Mouse (Mus musculus): ENCODE results near the gene Olfr656. TPM values are rescaled to one million over a fixed set of nuclear protein-coding genes. Genes with fewer than 3 reads are reported as not detected.

The Olfr656 gene
- not detected for polyA plus RNA-seq (2017; shearing (Covaris generic))

- ATAC-seq = no peak
Observed at GRCm38 (mm10) chr7:104613655-104614054, at the start of gene Olfr656. Gene Olfr656 (plus strand): TSS chr7:104613955.

- no peak for ATAC-seq
Observed at GRCm38 (mm10) chr7:104577014-104577413, 36.7 kb upstream of the Olfr656 start, which contains the start of gene Olfr653. Gene Olfr653 (plus strand): TSS chr7:104577314.

GRCm38 (mm10) chr7:104580846-104581245 is 32.9 kb upstream of the Olfr656 start:
- no peak for ATAC-seq

DNA sequence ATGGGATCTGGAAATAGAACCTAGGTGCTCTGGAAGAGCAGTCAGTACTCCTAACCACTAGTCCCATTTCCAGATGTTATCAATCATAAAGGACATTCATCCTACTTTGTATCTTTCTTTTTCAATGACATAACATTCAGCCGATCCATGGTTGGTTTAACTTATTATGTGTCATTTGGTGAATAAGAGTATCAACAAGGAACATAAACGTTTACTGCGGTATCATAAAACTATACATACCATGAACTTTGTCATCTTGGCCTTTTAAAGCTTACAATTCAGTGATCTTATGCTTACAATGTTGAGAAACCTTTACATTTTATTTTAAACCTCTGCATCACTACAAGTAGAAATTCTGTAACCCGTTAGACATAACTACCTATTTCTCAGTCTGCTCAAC is 32.3 kb upstream of the Olfr656 start:
- ATAC-seq = no peak

- no peak for ATAC-seq
Observed at GRCm38 (mm10) chr7:104586725-104587124, 27.0 kb upstream of the Olfr656 start, which contains the start of gene Olfr654. Gene Olfr654 (plus strand): TSS chr7:104587025.

- ATAC-seq = no peak
Observed at GRCm38 (mm10) chr7:104588274-104588673, 25.5 kb upstream of the Olfr656 start.

DNA sequence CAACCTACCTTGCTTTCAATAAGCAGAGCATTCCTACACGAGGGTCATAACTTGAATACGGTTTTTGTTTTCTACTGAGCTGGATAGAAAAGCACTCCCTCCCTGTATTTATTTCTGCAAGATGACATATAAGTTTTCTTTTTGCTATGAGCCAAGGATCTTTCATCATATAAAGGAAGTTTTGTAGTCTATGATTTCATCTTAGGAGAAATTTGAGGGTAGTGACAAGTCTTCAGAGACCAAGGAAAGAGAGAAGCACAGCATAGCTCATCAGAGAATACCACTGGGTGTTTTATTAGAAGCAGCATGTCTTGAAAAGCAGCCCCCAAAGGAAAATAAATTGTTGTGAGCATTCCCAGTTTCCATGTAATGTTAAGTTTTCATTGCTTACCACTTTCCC is 12.1 kb upstream of the Olfr656 start, which contains the start of gene Olfr655:
TSS of gene Olfr655 (minus strand) at position 101 of the 400 bp plus-strand sequence.
- ATAC-seq = no peak

- ATAC-seq = peak; percentile 72
Observed at GRCm38 (mm10) chr7:104603173-104603572, 10.6 kb upstream of the Olfr656 start.

GRCm38 (mm10) chr7:104604727-104605126 is 9.0 kb upstream of the Olfr656 start:
- ATAC-seq = no peak

DNA sequence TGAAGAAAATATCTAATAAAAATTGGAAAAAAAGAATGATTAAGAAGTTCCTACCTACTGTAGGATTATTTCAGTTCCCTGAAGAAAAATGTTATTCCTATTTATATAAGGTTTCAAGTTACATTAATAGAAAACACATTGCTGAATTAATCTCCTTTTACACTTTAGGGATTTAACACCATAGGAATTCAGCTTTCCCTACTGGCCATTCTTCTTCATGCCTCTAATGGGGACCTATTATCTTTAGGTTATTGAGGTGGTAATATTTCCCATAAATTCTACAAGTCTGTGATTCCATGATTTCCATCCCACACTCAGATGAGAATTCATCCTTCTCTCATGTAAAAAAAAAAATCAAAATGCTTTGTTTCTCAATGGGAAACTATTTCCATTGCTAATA is 10.7 kb downstream of the Olfr656 start, which contains the start of gene Olfr657:
TSS of gene Olfr657 (plus strand) at position 301 of the 400 bp plus-strand sequence.
- no peak for ATAC-seq

DNA sequence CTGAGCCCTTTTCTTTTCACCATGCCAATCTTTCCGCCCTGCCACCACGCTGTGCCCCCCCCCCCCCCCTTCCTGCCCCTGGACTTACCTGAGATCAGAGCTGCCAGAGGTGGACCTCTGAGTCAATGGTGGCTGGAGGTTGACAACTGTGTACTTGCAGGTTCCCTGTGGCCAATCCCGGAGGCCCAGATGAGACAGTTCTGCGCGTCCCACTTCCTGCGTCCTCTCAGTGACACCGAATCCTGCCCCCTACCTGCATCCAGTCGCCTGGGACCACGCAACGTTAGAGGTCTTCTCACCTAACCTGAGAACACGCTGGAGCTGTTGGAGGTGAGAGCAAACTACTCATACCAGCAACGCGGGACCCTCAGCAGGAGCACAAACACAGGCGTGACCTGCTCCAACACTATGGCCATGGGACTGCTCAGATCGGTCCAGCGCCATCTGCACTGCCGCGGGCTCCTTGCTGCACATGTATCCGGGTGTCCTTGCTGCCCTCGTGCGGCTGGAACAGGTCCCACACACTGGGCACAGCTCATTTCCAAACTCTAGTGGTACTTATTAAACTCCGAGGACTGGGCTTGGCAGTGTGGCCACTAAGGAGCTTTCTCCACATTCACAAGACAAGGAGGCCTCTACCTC is 33.2 kb downstream of the Olfr656 start, which contains the start of gene Olfr658:
TSS of gene Olfr658 (minus strand) at position 465 of the 642 bp plus-strand sequence.
- peak; percentile 93 for ATAC-seq

DNA sequence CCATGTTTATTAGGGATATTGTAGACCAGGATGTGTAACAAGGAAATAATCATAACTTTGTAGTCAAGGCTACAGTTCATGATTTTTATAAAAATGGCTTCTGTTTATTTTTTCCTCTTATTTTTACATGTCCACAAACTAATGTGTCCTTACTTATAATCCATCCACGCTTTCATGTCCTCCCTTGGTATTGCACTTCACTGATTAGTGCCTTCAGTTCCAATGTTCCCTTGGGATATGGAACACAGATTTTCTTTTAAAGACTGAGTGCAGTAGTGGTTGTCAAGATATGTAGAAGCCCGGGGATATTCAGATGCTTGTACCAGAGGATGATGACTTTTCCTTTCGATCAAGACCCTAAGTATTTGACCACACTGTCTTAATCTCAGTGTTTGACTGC is 52.7 kb downstream of the Olfr656 start, which contains the start of gene Olfr659:
TSS of gene Olfr659 (plus strand) at position 301 of the 400 bp plus-strand sequence.
- no peak for ATAC-seq

Other genes with a start within 250 kb of the Olfr656 start
- 1 to 10 TPM in 1 of 3 experiments, under 1 TPM in 2; 0.35 to 1.1 (median 0.69) TPM for gene Trim30b, start 244.1 kb upstream of the Olfr656 start, polyA plus RNA-seq (2017; shearing (Covaris generic))
- under 1 TPM; 0.21 to 0.33 (median 0.32) TPM for gene Trim30c, start 213.1 kb upstream of the Olfr656 start, polyA plus RNA-seq (2017; shearing (Covaris generic))
- 10 to 100 TPM; 72.9 to 76.3 (median 75.4) TPM for gene Trim30a, start 148.8 kb upstream of the Olfr656 start, polyA plus RNA-seq (2017; shearing (Covaris generic))
- gene Trim30d, start 106.1 kb upstream of the Olfr656 start, polyA plus RNA-seq (2017; shearing (Covaris generic)) = 10 to 100 TPM; 24.8 to 39.3 (median 34.8) TPM
- gene Olfr651, start 63.8 kb upstream of the Olfr656 start, polyA plus RNA-seq (2017; shearing (Covaris generic)) = not detected
- gene Olfr652, start 53.1 kb upstream of the Olfr656 start, polyA plus RNA-seq (2017; shearing (Covaris generic)) = under 1 TPM in 1 of 3 experiments, not detected in 2; 0.13 TPM
- gene Olfr653, start 36.6 kb upstream of the Olfr656 start, polyA plus RNA-seq (2017; shearing (Covaris generic)) = not detected
- not detected for gene Olfr654, start 26.9 kb upstream of the Olfr656 start, polyA plus RNA-seq (2017; shearing (Covaris generic))
- not detected for gene Olfr655, start 12.2 kb upstream of the Olfr656 start, polyA plus RNA-seq (2017; shearing (Covaris generic))
- gene Olfr657, start 10.8 kb downstream of the Olfr656 start, polyA plus RNA-seq (2017; shearing (Covaris generic)) = under 1 TPM in 1 of 3 experiments, not detected in 2; 0.39 TPM
- gene Olfr658, start 33.4 kb downstream of the Olfr656 start, polyA plus RNA-seq (2017; shearing (Covaris generic)) = not detected
- not detected for gene Olfr659, start 52.8 kb downstream of the Olfr656 start, polyA plus RNA-seq (2017; shearing (Covaris generic))
- gene Olfr661, start 72.5 kb downstream of the Olfr656 start, polyA plus RNA-seq (2017; shearing (Covaris generic)) = not detected
- not detected for gene Usp17le, start 163.5 kb downstream of the Olfr656 start, polyA plus RNA-seq (2017; shearing (Covaris generic))
- gene Usp17lb, start 228.6 kb downstream of the Olfr656 start, polyA plus RNA-seq (2017; shearing (Covaris generic)) = not detected
- gene Usp17la, start 243.1 kb downstream of the Olfr656 start, polyA plus RNA-seq (2017; shearing (Covaris generic)) = not detected

Data from inflammation-experienced regulatory T-cells, adult 6 months (primary cell).